Mouse (Mus musculus): ENCODE measurements at regions not wholly inside any gene's neighbourhood (a gene's known extent, or its start where the extent isn't known, plus 50 kb on each side); places are given as distances from the start of the nearest gene placed in this dataset.

DNA sequence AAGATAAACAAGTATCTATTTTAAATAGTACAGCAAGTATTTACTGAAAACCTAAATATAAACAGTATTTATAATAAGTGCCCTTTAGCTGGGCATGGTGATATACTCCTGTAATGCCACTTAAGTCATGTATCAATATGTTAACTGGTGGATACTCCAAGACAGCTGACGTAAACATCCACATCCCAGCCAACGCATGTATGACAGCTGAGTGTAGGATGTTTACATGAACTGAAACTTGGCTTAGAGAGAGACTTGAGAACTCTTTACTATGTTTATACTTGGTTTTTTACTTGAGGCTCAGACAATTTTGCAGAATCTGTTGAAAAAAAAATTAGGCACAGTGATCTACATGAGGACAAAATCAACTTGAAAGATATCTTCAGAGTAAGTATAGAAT lies 1836.6 kb upstream of the Lrrc6 start:
- Histone ChIP-seq H3K4me3 (ENCODE audit: control insufficient read depth, insufficient read depth, low read length) (no peak overlapping the region), H3K27ac (ENCODE audit: control insufficient read depth, insufficient read depth, low read length) (no peak overlapping the region), H3K27me3 (ENCODE audit: control insufficient read depth, insufficient read depth, low read length) (no peaks in the 10 kb centered on the region), H3K36me3 (ENCODE audit: control insufficient read depth, insufficient read depth, low read length) (peaks cover 5% of the 10 kb centered on the region; the same call in 1 of the 2 replicates), H3K4me1 (replicated peaks; ENCODE audit: control insufficient read depth, insufficient read depth, low read length) (no peaks in the 10 kb centered on the region)
- TF ChIP-seq POLR2A (IDR thresholded peaks at IDR 0.05; ENCODE audit: control insufficient read depth, extremely low read depth, insufficient read depth, low read length, poor library complexity) (no peak), CTCF (IDR thresholded peaks at IDR 0.05; ENCODE audit: borderline replicate concordance, control insufficient read depth, extremely low read depth, insufficient read depth, low read length, poor library complexity) (no peak)
- 97% methylated on average over 2 of the region's 2 CpGs for WGBS
- DNase-seq = no peak

DNA sequence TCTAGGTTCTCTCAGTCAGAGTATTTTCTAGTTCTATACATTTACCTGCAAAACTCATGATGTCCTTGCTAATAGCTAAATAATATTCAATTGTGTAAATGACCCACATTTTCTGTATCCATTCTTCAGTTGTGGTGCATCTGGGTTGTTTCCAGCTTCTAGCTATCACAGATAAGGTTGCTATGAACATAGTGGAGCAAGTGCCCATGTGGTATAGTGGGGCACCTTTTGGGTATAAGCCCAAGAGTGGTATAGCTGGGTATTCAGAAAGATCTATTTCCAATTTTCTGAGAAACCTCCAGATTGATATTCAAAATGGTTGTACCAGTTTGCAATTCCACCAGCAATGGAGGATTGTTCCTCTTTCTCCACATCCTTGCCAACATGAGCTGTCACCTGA lies 1835.1 kb upstream of the Lrrc6 start:
- no peak overlapping the region for H3K4me3 ChIP-seq (ENCODE audit: control insufficient read depth, insufficient read depth, low read length)
- no peak overlapping the region for H3K27ac ChIP-seq (ENCODE audit: control insufficient read depth, insufficient read depth, low read length)
- H3K36me3 ChIP-seq (ENCODE audit: control insufficient read depth, insufficient read depth, low read length) = peaks cover 3% of the 10 kb centered on the region; the same call in 1 of the 2 replicates
- no peak for TF ChIP-seq CTCF (IDR thresholded peaks at IDR 0.05; ENCODE audit: borderline replicate concordance, control insufficient read depth, extremely low read depth, insufficient read depth, low read length, poor library complexity)
- TF ChIP-seq POLR2A (IDR thresholded peaks at IDR 0.05; ENCODE audit: control insufficient read depth, extremely low read depth, insufficient read depth, low read length, poor library complexity) = no peak
- DNase-seq = no peak
- H3K4me1 ChIP-seq (replicated peaks; ENCODE audit: control insufficient read depth, insufficient read depth, low read length) = no peaks in the 10 kb centered on the region
- H3K27me3 ChIP-seq (ENCODE audit: control insufficient read depth, insufficient read depth, low read length) = no peaks in the 10 kb centered on the region

DNA sequence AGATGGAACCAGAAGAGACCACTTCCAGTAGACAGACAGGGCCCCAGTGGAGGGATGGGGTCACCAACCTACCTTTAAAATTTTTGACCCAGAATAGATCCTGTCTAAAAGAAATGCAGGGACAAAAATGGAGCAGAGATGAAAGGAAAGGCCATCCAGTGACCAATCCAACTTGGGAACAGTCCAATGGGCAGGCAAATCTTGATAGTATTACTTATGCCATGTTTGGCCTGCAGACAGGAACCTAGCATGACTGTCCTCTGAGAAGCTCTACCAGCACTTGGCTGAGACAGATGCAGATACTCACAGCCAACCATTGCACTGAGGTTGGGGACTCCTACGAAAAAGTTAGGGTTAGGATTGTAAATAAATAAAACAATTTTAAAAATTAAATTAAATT lies 1815.4 kb upstream of the Lrrc6 start:
- TF ChIP-seq POLR2A (IDR thresholded peaks at IDR 0.05; ENCODE audit: control insufficient read depth, extremely low read depth, insufficient read depth, low read length, poor library complexity) = no peak
- TF ChIP-seq CTCF (IDR thresholded peaks at IDR 0.05; ENCODE audit: borderline replicate concordance, control insufficient read depth, extremely low read depth, insufficient read depth, low read length, poor library complexity) = no peak
- Histone ChIP-seq H3K36me3 (ENCODE audit: control insufficient read depth, insufficient read depth, low read length) (no peaks in the 10 kb centered on the region), H3K4me1 (replicated peaks; ENCODE audit: control insufficient read depth, insufficient read depth, low read length) (no peaks in the 10 kb centered on the region), H3K27ac (ENCODE audit: control insufficient read depth, insufficient read depth, low read length) (no peak overlapping the region), H3K27me3 (ENCODE audit: control insufficient read depth, insufficient read depth, low read length) (no peaks in the 10 kb centered on the region), H3K4me3 (ENCODE audit: control insufficient read depth, insufficient read depth, low read length) (no peak overlapping the region)
- 92% methylated on average over 1 of the region's 1 CpGs for WGBS
- no peak for DNase-seq
